Mouse (Mus musculus) bone marrow, adult 2 months (tissue): Measurements from ENCODE around the gene Yipf4.

Source experiments
- CTCF ChIP-seq: fragments of 200-500 bp; IDR thresholded peaks from 2 replicates; pipeline ENCODE4 v1.5.1; 2011; ENCODE audit warnings: low read length, control low read depth; ENCODE audit not compliant: control insufficient read depth, insufficient read depth
- POLR2A ChIP-seq: fragments of 200-500 bp; IDR thresholded peaks from 2 replicates; pipeline ENCODE4 v1.6.1; 2011; ENCODE audit warnings: low read depth, mild to moderate bottlenecking, control low read depth, low read length, borderline replicate concordance; ENCODE audit not compliant: control insufficient read depth

DNA sequence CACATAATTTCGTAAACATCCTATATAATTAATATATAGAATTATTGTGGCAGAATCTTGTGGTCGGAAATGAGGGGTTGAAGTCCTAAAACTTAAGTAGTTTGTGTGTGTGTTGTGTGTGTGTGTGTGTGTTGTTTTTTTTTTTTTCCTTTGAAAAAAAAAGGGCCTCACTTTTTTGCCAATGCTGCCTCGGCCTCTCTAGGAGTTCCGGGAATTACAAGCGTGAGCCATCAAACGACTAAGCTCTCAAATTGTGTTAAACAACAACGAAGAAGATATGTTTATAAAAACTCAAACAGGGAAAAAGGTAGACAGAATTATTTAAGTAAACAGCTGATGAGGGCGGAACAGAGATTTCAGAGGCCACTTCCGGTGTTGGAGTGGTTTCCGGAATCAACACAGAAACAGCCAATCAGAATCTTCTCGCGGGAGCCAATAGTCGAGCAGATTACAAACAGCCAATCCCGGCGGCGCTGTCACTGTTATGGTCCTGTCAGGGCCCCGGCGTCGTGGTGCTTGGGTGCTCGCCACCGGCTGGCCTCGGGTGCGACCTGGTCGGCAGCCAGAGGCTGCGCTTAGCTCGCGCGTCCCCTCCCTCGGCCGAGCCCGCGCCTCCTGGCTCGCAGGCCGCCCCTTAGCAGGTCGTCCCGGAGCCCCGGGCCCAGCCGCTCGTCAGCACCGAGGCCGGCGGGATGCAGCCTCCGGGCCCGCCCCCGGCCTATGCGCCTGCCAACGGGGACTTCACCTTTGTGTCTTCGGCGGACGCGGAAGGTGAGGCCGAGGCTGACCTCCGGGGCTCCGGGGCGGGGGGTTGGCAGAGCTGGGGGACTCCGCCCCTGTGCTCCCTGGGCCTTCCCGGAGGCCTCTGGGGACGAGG is at the start of gene Yipf4:
- TF ChIP-seq CTCF, result no peak
- peak; percentile 97 for TF ChIP-seq POLR2A
